Mouse (Mus musculus): Measurements from ENCODE around the gene Hoxa6. TPM values are rescaled to one million over a fixed set of nuclear protein-coding genes. Genes with fewer than 3 reads are reported as not detected.

Gene Hoxa6
- 20.3 and 25.8 TPM in 2 replicates for polyA plus RNA-seq (2015; fragmentation: Nextera tagmentation; extraction: Ambion mirVana)

DNA sequence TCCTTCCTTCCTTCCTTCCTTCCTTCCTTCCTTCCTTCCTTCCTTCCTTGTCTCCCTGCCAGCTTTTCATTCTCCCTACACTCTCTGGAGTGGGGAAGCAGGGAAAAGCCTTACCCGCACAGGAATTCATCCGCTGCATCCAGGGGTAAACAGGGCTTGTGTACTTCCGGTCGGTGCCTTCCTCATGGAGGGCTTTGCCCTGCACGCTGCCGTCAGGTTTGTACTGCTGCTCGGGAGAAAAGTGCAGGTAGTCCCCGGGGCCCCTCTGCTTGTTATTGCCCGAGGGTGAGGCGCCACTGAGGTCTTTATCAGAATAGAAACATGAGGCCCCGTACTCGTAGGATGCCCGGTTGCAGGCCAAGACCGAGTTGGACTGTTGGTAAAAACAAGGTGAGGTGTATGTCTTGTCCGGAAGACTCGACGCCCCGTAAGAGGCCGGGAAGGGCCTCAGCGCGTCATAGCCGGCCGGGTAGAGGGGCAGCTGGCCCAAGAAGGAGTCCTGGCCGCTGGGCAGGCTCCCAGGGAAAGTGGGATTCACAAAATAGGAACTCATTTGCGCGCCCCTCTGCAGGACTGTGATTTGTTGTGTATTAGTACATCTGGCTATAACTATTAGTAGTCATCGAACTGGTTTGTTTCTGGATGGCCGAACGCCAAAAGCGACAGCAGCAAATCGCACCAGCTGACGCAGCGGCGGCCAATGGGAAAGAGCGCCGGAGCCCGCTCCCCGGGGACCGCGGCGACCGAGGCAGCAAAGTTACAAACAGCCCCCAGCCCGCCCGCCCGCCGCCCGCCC, at the start of gene Hoxa6:
Gene Hoxa6, minus strand, starts transcription at position 651 of the 796 bp plus-strand sequence.
- H3K4me1 ChIP-seq (replicated peaks), result peaks cover 79% of the 10 kb centered on the region
- no peaks in the 10 kb centered on the region for H3K27me3 ChIP-seq
- peak within 1 kb of the TSS; percentile 100 for H3K27ac ChIP-seq (replicated peaks)
- no peaks in the 10 kb centered on the region for H3K9me3 ChIP-seq
- H3K36me3 ChIP-seq, result peaks cover 33% of the 10 kb centered on the region
- peak within 1 kb of the TSS; percentile 100 for H3K9ac ChIP-seq
- ATAC-seq (ENCODE audit: low read depth), result no peak
- under 1% methylated on average over 47 of the region's 47 CpGs for WGBS
- peak within 1 kb of the TSS; percentile 96 for H3K4me3 ChIP-seq
- peak within 1 kb of the TSS; percentile 97 for H3K4me2 ChIP-seq

- no peak overlapping the region for H3K4me3 ChIP-seq
- no peak for ATAC-seq (ENCODE audit: low read depth)
- peaks cover 85% of the 10 kb centered on the region for H3K27me3 ChIP-seq
- under 1% methylated on average over 6 of the region's 6 CpGs for WGBS
- no peak overlapping the region for H3K4me2 ChIP-seq
- H3K9me3 ChIP-seq, result no peaks in the 10 kb centered on the region
- no peak overlapping the region for H3K9ac ChIP-seq
- H3K4me1 ChIP-seq (replicated peaks), result peaks cover 8% of the 10 kb centered on the region; the same call in 1 of the 2 replicates
- H3K36me3 ChIP-seq, result no peaks in the 10 kb centered on the region
- H3K27ac ChIP-seq (replicated peaks), result no peak overlapping the region
Observed at GRCm38 (mm10) chr6:52256956-52257355, 48.4 kb upstream of the Hoxa6 start.

DNA sequence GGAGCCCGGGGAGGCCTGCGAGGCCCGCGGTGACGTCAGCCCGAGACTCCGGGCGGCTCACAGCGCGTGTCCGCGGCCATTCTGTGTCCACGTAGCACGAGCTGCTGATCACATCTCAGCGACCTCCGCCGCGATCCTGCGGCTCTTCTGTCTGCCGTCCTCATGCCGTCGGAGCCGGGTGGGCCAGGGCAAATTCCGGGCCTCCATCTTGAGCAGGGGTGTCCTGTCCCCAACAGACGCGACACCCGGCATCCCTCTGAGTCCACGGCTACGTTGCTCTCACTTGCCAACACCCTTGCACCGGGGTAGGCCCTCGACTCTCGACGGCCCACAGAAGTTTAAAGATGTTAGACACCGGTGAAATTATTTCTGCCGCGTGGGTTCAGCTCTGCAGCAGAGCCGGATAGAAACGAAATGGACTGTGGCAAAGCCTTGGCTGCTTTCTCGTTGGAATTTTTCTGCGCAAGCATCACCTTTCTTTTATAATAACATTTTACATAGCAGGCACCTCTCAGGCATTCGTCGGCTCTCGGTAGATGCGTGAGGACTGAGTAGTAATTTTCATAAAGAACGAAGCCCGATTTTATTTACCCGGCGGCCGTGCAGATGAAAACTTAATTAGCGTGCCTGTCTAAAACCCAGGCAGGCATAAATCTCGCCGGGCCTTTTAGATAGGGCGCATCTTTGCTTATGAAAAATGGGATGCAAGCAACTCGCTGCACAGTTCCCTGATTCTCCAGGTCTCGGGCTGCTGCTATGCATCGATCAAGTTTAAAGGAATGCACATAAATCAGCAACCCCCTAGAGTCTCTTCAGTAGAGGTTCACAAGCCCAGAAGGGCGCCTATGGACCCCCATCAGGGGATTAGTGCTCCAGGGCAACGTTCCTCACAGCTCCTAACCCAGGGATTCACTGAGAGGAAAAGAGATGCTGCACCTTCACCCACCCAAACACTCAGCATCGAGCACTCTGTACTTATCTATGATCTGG, 45.3 kb upstream of the Hoxa6 start:
- H3K4me1 ChIP-seq (replicated peaks), result no peaks in the 10 kb centered on the region; the same call in none of the 2 replicates
- WGBS, result under 1% methylated on average over 59 of the region's 59 CpGs
- peak overlapping the region; percentile 22; the same call in 1 of the 2 replicates for H3K4me2 ChIP-seq
- no peak overlapping the region for H3K9ac ChIP-seq
- H3K36me3 ChIP-seq, result no peaks in the 10 kb centered on the region
- no peaks in the 10 kb centered on the region for H3K9me3 ChIP-seq
- peaks cover 92% of the 10 kb centered on the region for H3K27me3 ChIP-seq
- H3K4me3 ChIP-seq, result peak overlapping the region; percentile 7
- no peak overlapping the region for H3K27ac ChIP-seq (replicated peaks)
- ATAC-seq (ENCODE audit: low read depth), result no peak

DNA sequence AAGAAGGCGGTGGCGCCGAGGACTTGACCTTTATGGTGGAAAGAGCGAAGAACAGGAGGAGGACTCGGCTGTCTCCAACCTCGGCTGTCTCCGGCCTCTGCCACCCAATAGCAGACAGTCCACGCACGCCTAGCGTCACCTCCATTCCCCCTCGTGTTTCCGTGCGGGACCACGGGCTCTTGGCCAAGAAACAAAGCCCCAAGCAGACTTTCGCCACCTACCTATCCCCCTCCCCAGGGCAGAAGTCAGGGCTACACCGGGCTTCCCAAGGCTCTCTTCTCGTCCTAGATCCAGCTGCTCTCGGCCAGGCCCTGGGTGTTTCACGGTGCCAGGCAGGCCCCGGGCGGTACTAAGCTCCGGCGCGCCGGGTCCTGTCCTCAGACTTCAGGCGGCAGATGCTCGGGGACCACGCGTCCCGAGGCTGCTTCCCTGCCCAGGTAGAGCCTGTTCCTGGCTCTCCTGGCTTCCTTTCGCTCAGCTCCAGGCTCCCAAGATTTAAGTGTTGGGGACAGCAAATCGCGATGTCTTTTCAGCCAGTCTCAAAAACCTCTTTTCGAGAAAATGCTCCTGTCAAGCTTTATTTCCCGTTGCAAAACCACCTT, 44.4 kb upstream of the Hoxa6 start:
- Histone ChIP-seq H3K9ac (peak overlapping the region; percentile 17; the same call in 1 of the 2 replicates), H3K36me3 (no peaks in the 10 kb centered on the region), H3K4me2 (peak overlapping the region; percentile 22; the same call in 1 of the 2 replicates), H3K27me3 (peaks cover 92% of the 10 kb centered on the region), H3K4me1 (replicated peaks) (no peaks in the 10 kb centered on the region; the same call in none of the 2 replicates), H3K9me3 (no peaks in the 10 kb centered on the region), H3K27ac (replicated peaks) (no peak overlapping the region; the same call in 1 of the 2 replicates), H3K4me3 (peak overlapping the region; percentile 7)
- no peak for ATAC-seq (ENCODE audit: low read depth)
- WGBS, result under 1% methylated on average over 35 of the region's 35 CpGs

DNA sequence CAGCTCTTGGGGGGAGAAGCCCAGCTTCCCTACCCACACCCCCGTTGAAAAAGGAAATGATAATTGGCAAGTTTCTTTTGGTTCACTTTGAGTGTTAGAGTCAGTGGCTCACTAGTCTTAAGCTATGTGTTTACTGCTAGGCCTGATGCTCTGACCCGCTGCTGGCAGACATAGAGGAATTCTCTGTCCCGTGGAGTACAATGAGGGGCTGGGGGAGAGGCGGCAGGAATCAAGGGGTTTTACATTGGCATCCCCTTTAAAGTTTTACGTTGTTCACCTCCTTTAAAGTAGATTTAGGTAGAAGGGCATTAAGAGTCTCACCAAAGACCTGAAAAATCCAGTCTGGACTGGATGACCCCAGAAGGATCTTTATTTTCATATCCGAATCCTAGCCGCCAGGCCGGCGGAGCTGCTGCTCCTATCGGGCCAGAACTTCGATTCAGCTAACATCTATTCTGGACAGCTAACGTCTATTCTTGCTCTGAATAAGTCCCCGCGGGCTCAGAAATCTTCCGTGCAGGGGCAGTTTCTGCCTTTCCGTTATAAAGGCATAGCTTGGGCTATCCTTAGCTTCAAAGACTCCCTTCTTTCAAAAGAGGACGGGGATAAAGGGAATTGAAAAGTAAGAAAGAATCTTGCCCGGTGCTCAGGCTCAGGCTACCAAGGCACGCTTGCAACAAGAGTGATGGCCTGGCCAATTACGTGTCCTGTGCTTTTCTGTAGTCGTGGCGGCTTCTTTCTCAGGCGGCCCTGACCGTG, 43.7 kb upstream of the Hoxa6 start:
- Histone ChIP-seq H3K36me3 (no peaks in the 10 kb centered on the region), H3K4me1 (replicated peaks) (no peaks in the 10 kb centered on the region; the same call in none of the 2 replicates), H3K4me3 (peak overlapping the region; percentile 7), H3K4me2 (peak overlapping the region; percentile 22; the same call in 1 of the 2 replicates), H3K27ac (replicated peaks) (peak overlapping the region; percentile 33; the same call in 1 of the 2 replicates), H3K9ac (peak overlapping the region; percentile 17; the same call in 1 of the 2 replicates), H3K27me3 (peaks cover 92% of the 10 kb centered on the region), H3K9me3 (no peaks in the 10 kb centered on the region)
- WGBS, result 2% methylated on average over 24 of the region's 24 CpGs
- ATAC-seq (ENCODE audit: low read depth), result no peak

- no peak overlapping the region for H3K9ac ChIP-seq
- peaks cover 94% of the 10 kb centered on the region for H3K27me3 ChIP-seq
- 7% methylated on average over 7 of the region's 7 CpGs for WGBS
- no peak overlapping the region for H3K4me3 ChIP-seq
- H3K36me3 ChIP-seq, result no peaks in the 10 kb centered on the region
- no peak for ATAC-seq (ENCODE audit: low read depth)
- H3K9me3 ChIP-seq, result no peaks in the 10 kb centered on the region
- peaks cover 4% of the 10 kb centered on the region for H3K4me1 ChIP-seq (replicated peaks)
- H3K27ac ChIP-seq (replicated peaks), result no peak overlapping the region
- 0 out of 2 replicates have a peak overlapping the region, but pooled peaks have one; percentile 22 for H3K4me2 ChIP-seq
Observed at GRCm38 (mm10) chr6:52251177-52251879, 42.8 kb upstream of the Hoxa6 start.

DNA sequence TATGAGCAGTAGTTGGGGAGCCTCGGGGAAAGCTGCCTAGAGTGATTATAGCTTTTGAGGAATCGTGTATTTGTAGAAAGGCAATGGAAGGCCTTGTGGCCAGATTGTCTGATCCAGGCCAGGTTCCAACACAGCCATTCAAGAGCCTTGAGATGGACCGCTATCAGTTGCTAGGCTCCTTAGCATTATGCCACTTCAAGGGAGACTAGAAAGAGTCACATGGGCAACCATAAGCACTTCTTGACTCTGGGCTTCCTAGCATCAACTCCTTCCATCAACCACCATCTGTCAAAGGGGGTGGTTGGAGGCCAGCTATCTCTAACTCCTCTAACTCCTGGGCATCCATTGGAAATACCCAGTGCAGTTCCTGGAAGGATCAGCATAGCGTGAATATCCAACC, 41.3 kb upstream of the Hoxa6 start:
- Histone ChIP-seq H3K27me3 (peaks cover 96% of the 10 kb centered on the region), H3K4me1 (replicated peaks) (peaks cover 4% of the 10 kb centered on the region), H3K27ac (replicated peaks) (peak overlapping the region; percentile 69; the same call in 1 of the 2 replicates), H3K9ac (0 out of 2 replicates have a peak overlapping the region, but pooled peaks have one; percentile 55), H3K4me3 (peak overlapping the region; percentile 25), H3K36me3 (no peaks in the 10 kb centered on the region), H3K4me2 (peak overlapping the region; percentile 42), H3K9me3 (no peaks in the 10 kb centered on the region)
- no peak for ATAC-seq (ENCODE audit: low read depth)
- WGBS, result 2% methylated on average over 4 of the region's 4 CpGs

- H3K4me2 ChIP-seq, result peak overlapping the region; percentile 42
Observed at GRCm38 (mm10) chr6:52249415-52249738, 40.9 kb upstream of the Hoxa6 start.

GRCm38 (mm10) chr6:52248638-52249414, 40.3 kb upstream of the Hoxa6 start:
- WGBS, result 1% methylated on average over 27 of the region's 27 CpGs
- Histone ChIP-seq H3K9ac (peak overlapping the region; percentile 55), H3K36me3 (no peaks in the 10 kb centered on the region), H3K4me1 (replicated peaks) (peaks cover 4% of the 10 kb centered on the region), H3K9me3 (no peaks in the 10 kb centered on the region), H3K27ac (replicated peaks) (peak overlapping the region; percentile 69), H3K27me3 (peaks cover 97% of the 10 kb centered on the region), H3K4me3 (peak overlapping the region; percentile 25), H3K4me2 (peak overlapping the region; percentile 42)
- no peak for ATAC-seq (ENCODE audit: low read depth)

More at GRCm38 (mm10) chr6:52249415-52249738, 40.9 kb upstream of the Hoxa6 start:
- Histone ChIP-seq H3K9me3 (no peaks in the 10 kb centered on the region), H3K9ac (peak overlapping the region; percentile 55), H3K36me3 (no peaks in the 10 kb centered on the region), H3K4me1 (replicated peaks) (peaks cover 4% of the 10 kb centered on the region), H3K27ac (replicated peaks) (peak overlapping the region; percentile 69; the same call in 1 of the 2 replicates), H3K4me3 (peak overlapping the region; percentile 25), H3K27me3 (peaks cover 97% of the 10 kb centered on the region)
- 2% methylated on average over 16 of the region's 16 CpGs for WGBS
- ATAC-seq (ENCODE audit: low read depth), result no peak

All from neural tube, embryonic 13.5 days (tissue).